25 mouse cellular contexts compared by ENCODE assay signal in the genomic region with DNA sequence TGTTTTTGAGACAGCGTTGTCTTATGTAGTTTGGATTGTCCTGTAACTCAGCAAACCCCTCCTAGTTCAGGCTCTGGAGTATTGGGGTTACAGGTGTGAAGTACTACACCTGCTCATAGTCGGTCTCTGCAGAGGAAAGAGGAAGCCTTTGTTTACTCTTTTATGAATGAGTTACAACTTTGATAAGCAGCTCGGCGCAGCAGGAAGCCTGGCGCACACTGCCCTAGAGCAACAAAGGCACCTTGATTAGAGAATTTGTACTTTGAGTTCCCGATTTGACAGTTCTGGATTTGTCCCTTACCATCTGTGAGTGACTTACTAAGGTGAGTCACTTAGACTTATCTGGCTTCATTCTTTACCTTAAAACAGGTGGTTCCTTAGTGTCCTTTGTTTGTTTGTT. TPM values are rescaled to one million over a fixed set of nuclear protein-coding genes. Genes with fewer than 3 reads are reported as not detected.
DNase-seq lines count a peak whose midpoint lies in the region; ATAC-seq and TF ChIP-seq lines count a peak whose summit lies in the region.
"Had no signal": no experiment of that assay in that cellular context is flagged by ENCODE, and none has a peak within 500 bp of the region (broad histone marks: within the 10 kb centered on the region; RNA-seq: fewer than 3 reads in every experiment).

No protein-coding gene starts in this region.

- H3K4me2 ChIP-seq in intestine, postnatal 0 days (replicated peaks; ENCODE audit: low read depth) = no peak overlapping the region
- H3K4me2 ChIP-seq in stomach, embryonic 16.5 days (ENCODE audit: low read depth, low read length) = no peak overlapping the region
- H3K4me2 ChIP-seq: embryonic facial prominence, embryonic 12.5 days; embryonic facial prominence, embryonic 15.5 days; forebrain, embryonic 15.5 days; heart, embryonic 12.5 days; heart, embryonic 15.5 days; hindbrain, embryonic 13.5 days had no signal

- no peak overlapping the region for H3K27ac ChIP-seq in intestine, postnatal 0 days (ENCODE audit: low read depth, low read length)
- H3K27ac ChIP-seq in stomach, embryonic 16.5 days (ENCODE audit: low read length) = no peak overlapping the region
- H3K27ac ChIP-seq: embryonic facial prominence, embryonic 12.5 days; embryonic facial prominence, embryonic 15.5 days; forebrain, embryonic 15.5 days; heart, embryonic 15.5 days; hindbrain, embryonic 10.5 days; hindbrain, embryonic 13.5 days had no signal

- no peak overlapping the region for H3K9ac ChIP-seq in intestine, postnatal 0 days (ENCODE audit: low read depth, low read length)
- no peak overlapping the region for H3K9ac ChIP-seq in stomach, embryonic 16.5 days (ENCODE audit: low read length)
- H3K9ac ChIP-seq: embryonic facial prominence, embryonic 12.5 days; embryonic facial prominence, embryonic 15.5 days; forebrain, embryonic 15.5 days; heart, embryonic 12.5 days; heart, embryonic 15.5 days; hindbrain, embryonic 13.5 days had no signal

- no peak for TF ChIP-seq CTCF in intestine, postnatal 0 days (IDR thresholded peaks at IDR 0.05; ENCODE audit: low read depth)

- DNase-seq in thymus, postnatal 0 days (ENCODE audit: low spot score) = peak; percentile 19
- DNase-seq in thymus, postnatal 14 days = no peak
- DNase-seq in urinary bladder, postnatal 4 days (ENCODE audit: low spot score in 2 of 2) = no peak
- no peak for DNase-seq in layer of hippocampus, adult 18-20 months (ENCODE audit: low spot score in 2 of 2)
- DNase-seq: adrenal gland, adult 2 months; adrenal gland, postnatal 14 days; cerebellum, adult 11 months; cerebellum, adult 2 months; cerebellum, adult 9-11 months; cerebellum, postnatal 25 days; gastrocnemius, postnatal 25 days; heart, adult 18-20 months; heart, postnatal 10 days; heart, postnatal 36 days had no signal

- no peak overlapping the region for H3K4me3 ChIP-seq in intestine, postnatal 0 days (ENCODE audit: low read depth, low read length)
- H3K4me3 ChIP-seq in stomach, embryonic 16.5 days (replicated peaks; ENCODE audit: low read length) = no peak overlapping the region
- H3K4me3 ChIP-seq: embryonic facial prominence, embryonic 12.5 days; embryonic facial prominence, embryonic 15.5 days; forebrain, embryonic 15.5 days; heart, embryonic 12.5 days; heart, embryonic 15.5 days; hindbrain, embryonic 10.5 days; hindbrain, embryonic 13.5 days had no signal

- ATAC-seq in intestine, postnatal 0 days = peak; percentile 84
- ATAC-seq in stomach, embryonic 16.5 days (ENCODE audit: insufficient read depth, low FRiP score) = peak; percentile 77
- ATAC-seq in inflammation-experienced regulatory T-cells, adult 6 months = no peak
- ATAC-seq: CD4-positive, CD25-positive, alpha-beta regulatory T cell, adult 4 months; forebrain, embryonic 15.5 days had no signal

- no peaks in the 10 kb centered on the region for H3K36me3 ChIP-seq in intestine, postnatal 0 days (ENCODE audit: control insufficient read depth, insufficient read depth)
- H3K36me3 ChIP-seq in stomach, embryonic 16.5 days (ENCODE audit: control insufficient read depth, insufficient read depth, low read length) = no peaks in the 10 kb centered on the region
- H3K36me3 ChIP-seq: embryonic facial prominence, embryonic 12.5 days; embryonic facial prominence, embryonic 15.5 days; forebrain, embryonic 15.5 days; heart, embryonic 12.5 days; heart, embryonic 15.5 days; hindbrain, embryonic 10.5 days; hindbrain, embryonic 13.5 days had no signal

- no peaks in the 10 kb centered on the region for H3K4me1 ChIP-seq in intestine, postnatal 0 days (replicated peaks; ENCODE audit: control insufficient read depth, insufficient read depth, low read length)
- H3K4me1 ChIP-seq in stomach, embryonic 16.5 days (ENCODE audit: control insufficient read depth, insufficient read depth, low read length) = no peaks in the 10 kb centered on the region
- H3K4me1 ChIP-seq: embryonic facial prominence, embryonic 12.5 days; embryonic facial prominence, embryonic 15.5 days; forebrain, embryonic 15.5 days; hindbrain, embryonic 13.5 days had no signal

- no peaks in the 10 kb centered on the region for H3K27me3 ChIP-seq in intestine, postnatal 0 days (replicated peaks; ENCODE audit: control insufficient read depth, insufficient read depth, low read length)
- H3K27me3 ChIP-seq in stomach, embryonic 16.5 days (ENCODE audit: control insufficient read depth, insufficient read depth, low read length) = no peaks in the 10 kb centered on the region
- H3K27me3 ChIP-seq: embryonic facial prominence, embryonic 12.5 days; embryonic facial prominence, embryonic 15.5 days; forebrain, embryonic 15.5 days; heart, embryonic 12.5 days; heart, embryonic 15.5 days had no signal

- H3K9me3 ChIP-seq in intestine, postnatal 0 days (ENCODE audit: control insufficient read depth) = no peaks in the 10 kb centered on the region
- 0 out of 2 replicates have a peak, but pooled peaks cover under 1% of the 10 kb centered on the region for H3K9me3 ChIP-seq in stomach, embryonic 16.5 days (replicated peaks; ENCODE audit: control insufficient read depth, low read length)
- H3K9me3 ChIP-seq: embryonic facial prominence, embryonic 12.5 days; embryonic facial prominence, embryonic 15.5 days; heart, embryonic 15.5 days had no signal

- 33% methylated on average over 6 of the region's 6 CpGs for WGBS in intestine, postnatal 0 days
- WGBS in stomach, embryonic 16.5 days = 54% methylated on average over 6 of the region's 6 CpGs

RNA-seq across cellular contexts. Expression of a gene that starts 12.0 kb away (rescaled TPM):
- polyA plus RNA-seq in thymus, postnatal 0 days (2015; fragmentation: Nextera tagmentation; extraction: Ambion mirVana) = 5.5 and 6.4 TPM in 2 replicates
- 5.6 and 5.7 TPM in 2 replicates for polyA plus RNA-seq in intestine, postnatal 0 days (2015; fragmentation: Nextera tagmentation; extraction: Ambion mirVana)
- 5.0 TPM in 2 replicates for polyA plus RNA-seq in stomach, embryonic 16.5 days (2015; fragmentation: Nextera tagmentation; extraction: Ambion mirVana)
- total RNA-seq in layer of hippocampus, adult 18-20 months (2021) = 10 to 100 TPM; 92.2 to 97.0 TPM
- polyA plus RNA-seq in inflammation-experienced regulatory T-cells, adult 6 months (2017; shearing (Covaris generic)) = 1 to 10 TPM; 3.4 to 5.0 (median 4.3) TPM
